Mouse (Mus musculus) forebrain, embryonic 13.5 days (tissue): ENCODE results near the gene Mybbp1a. TPM values are rescaled to one million over a fixed set of nuclear protein-coding genes. Genes with fewer than 3 reads are reported as not detected.

Experiments
- ATAC-seq: fragments of 200-750 bp; cut with Nextera tagmentation; 2 replicates; pipeline ENCODE4 v1.8.0; 2017
- H3K27ac ChIP-seq: fragments of 300-500 bp; sonication (generic); 2 replicates; pipeline ENCODE4 v1.5.1; 2015; ENCODE audit warnings: inconsistent platforms, mild to moderate bottlenecking, moderate library complexity
- H3K27me3 ChIP-seq: fragments of 300-500 bp; sonication (generic); 2 replicates; pipeline ENCODE4 v1.6.1; 2015; ENCODE audit warnings: mild to moderate bottlenecking, inconsistent platforms
- H3K36me3 ChIP-seq: fragments of 300-500 bp; sonication (generic); 2 replicates; pipeline ENCODE4 v1.6.1; 2015; ENCODE audit warnings: mild to moderate bottlenecking, inconsistent platforms; ENCODE audit not compliant: poor library complexity, severe bottlenecking
- H3K4me1 ChIP-seq: fragments of 300-500 bp; sonication (generic); 2 replicates; pipeline ENCODE4 v1.6.1; 2015; ENCODE audit warnings: inconsistent platforms
- H3K4me2 ChIP-seq: fragments of 300-500 bp; sonication (generic); 2 replicates; pipeline ENCODE4 v1.6.1; 2015; ENCODE audit warnings: inconsistent platforms, mild to moderate bottlenecking, moderate library complexity
- H3K4me3 ChIP-seq: fragments of 300-500 bp; sonication (generic); 2 replicates; pipeline ENCODE4 v1.5.1; 2015; ENCODE audit warnings: mild to moderate bottlenecking, inconsistent platforms
- H3K9ac ChIP-seq: fragments of 300-500 bp; sonication (generic); 2 replicates; pipeline ENCODE4 v1.6.1; 2015; ENCODE audit warnings: mild to moderate bottlenecking, inconsistent platforms
- H3K9me3 ChIP-seq: fragments of 300-500 bp; sonication (generic); replicated peaks from 2 replicates; pipeline ENCODE4 v1.6.1; 2016; ENCODE audit warnings: inconsistent platforms
- WGBS: fragments of 180-500 bp; shearing (Covaris S2); methylation state at CpG from one replicate; pipeline ENCODE4 v1.1.7; 2015; 5-methylcytosine and 5-hydroxymethylcytosine counted together
- polyA plus RNA-seq: library from polyadenylated mRNA; unstranded; fragments of >200 nt; fragmentation: Nextera tagmentation; extraction: Ambion mirVana; gene quantifications from 2 replicates; pipeline ENCODE4 v1.2.1, GENCODE M21; 2015

Gene Mybbp1a
- polyA plus RNA-seq, 1 experiment from 2014 or later: 111 TPM

- peak; percentile 65 for ATAC-seq
- Histone ChIP-seq H3K36me3 (no peaks in the 10 kb centered on the region), H3K9ac (peak overlapping the region; percentile 79), H3K9me3 (no peaks in the 10 kb centered on the region), H3K27ac (peak overlapping the region; percentile 86), H3K4me3 (peak overlapping the region; percentile 64), H3K27me3 (peaks cover 37% of the 10 kb centered on the region), H3K4me2 (peak overlapping the region; percentile 89), H3K4me1 (peaks cover 37% of the 10 kb centered on the region)
- WGBS: under 1% methylated on average over 37 of the region's 38 CpGs
These were observed 47.7 kb downstream of the Mybbp1a start for GRCm38 (mm10) chr11:72488753-72489271.

DNA sequence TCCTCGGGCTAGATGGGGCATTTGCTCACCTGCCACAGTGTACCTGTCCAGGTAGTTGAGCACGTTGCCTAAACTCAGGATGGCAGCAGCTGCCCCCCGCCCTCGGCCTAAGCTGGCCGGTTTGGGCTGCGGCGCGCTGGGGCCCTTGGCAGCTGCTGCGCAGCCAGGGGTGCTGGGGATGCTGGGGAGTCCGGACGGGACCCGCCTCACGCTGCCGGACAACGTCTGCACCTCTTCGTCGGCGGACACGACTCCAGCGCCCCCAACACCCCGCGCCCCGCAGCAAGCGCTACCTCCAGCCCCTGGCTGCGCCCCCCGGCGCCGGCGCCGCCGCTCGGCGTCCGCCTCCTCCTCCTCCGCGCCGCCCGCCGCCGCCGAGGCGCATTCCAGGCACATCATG is 48.2 kb downstream of the Mybbp1a start:
- H3K4me1 ChIP-seq: peaks cover 37% of the 10 kb centered on the region
- peak overlapping the region; percentile 86 for H3K27ac ChIP-seq
- no peaks in the 10 kb centered on the region for H3K9me3 ChIP-seq
- WGBS: under 1% methylated on average over 32 of the region's 42 CpGs
- peak overlapping the region; percentile 79 for H3K9ac ChIP-seq
- H3K4me3 ChIP-seq: peak overlapping the region; percentile 64
- ATAC-seq: peak; percentile 7; the same call in 1 of the 2 replicates
- H3K4me2 ChIP-seq: peak overlapping the region; percentile 89
- H3K27me3 ChIP-seq: peaks cover 37% of the 10 kb centered on the region
- no peaks in the 10 kb centered on the region for H3K36me3 ChIP-seq

- Histone ChIP-seq H3K27ac (peak within 1 kb of the TSS; percentile 86), H3K4me3 (peak within 1 kb of the TSS; percentile 64), H3K36me3 (no peaks in the 10 kb centered on the region), H3K9ac (peak within 1 kb of the TSS; percentile 79), H3K9me3 (no peaks in the 10 kb centered on the region), H3K27me3 (peaks cover 37% of the 10 kb centered on the region), H3K4me1 (peaks cover 33% of the 10 kb centered on the region), H3K4me2 (peak within 1 kb of the TSS; percentile 89)
- ATAC-seq: peak; percentile 95
- 1% methylated on average over 34 of the region's 42 CpGs for WGBS
These were observed 48.7 kb downstream of the Mybbp1a start, which contains the start of gene Spns2 for GRCm38 (mm10) chr11:72489881-72490301. Spns2 (minus strand) TSS chr11:72489904.

DNA sequence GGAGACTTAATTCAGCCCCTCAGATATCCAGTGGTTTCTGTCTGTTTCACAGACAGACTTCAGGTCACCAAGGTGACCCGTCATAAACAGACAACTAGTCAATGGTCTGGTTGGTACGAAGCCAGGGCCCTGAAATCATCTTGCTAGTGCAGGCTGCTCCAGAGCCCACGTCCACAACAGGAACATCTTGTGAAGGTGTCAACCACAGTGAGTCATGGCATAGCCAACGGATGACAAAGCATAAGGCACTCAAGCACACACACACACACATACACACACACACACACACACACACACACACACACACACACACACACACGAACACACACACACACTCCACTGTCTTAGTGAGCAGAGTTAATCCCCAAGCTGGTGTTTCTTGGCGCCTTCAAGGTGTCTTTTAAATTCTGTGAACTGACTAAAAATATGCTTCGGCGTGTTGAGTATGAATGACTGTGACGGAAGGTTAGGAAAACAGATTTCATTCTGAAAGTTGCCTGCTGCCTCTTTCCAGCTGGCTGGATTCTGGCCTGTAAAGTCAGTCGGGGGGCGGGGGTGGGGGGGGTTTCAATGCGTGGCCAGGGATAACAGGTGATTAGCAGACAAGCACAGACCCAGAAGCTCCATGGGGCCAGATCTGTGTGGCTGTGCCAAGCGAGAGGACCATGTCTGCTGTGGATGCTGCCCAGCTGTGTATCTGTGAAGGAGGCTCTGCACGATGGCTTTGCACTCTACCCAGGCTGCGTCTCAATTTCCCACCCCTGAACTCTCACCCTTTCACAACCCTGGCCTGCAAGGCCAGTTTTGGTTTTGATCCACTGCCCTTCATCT is 50.2 kb downstream of the Mybbp1a start:
- Histone ChIP-seq H3K27ac (no peak overlapping the region), H3K27me3 (peaks cover 37% of the 10 kb centered on the region), H3K4me3 (no peak overlapping the region), H3K4me2 (no peak overlapping the region), H3K36me3 (no peaks in the 10 kb centered on the region), H3K9me3 (no peaks in the 10 kb centered on the region), H3K9ac (no peak overlapping the region), H3K4me1 (peaks cover 25% of the 10 kb centered on the region)
- no peak for ATAC-seq
- 67% methylated on average over 15 of the region's 15 CpGs for WGBS

DNA sequence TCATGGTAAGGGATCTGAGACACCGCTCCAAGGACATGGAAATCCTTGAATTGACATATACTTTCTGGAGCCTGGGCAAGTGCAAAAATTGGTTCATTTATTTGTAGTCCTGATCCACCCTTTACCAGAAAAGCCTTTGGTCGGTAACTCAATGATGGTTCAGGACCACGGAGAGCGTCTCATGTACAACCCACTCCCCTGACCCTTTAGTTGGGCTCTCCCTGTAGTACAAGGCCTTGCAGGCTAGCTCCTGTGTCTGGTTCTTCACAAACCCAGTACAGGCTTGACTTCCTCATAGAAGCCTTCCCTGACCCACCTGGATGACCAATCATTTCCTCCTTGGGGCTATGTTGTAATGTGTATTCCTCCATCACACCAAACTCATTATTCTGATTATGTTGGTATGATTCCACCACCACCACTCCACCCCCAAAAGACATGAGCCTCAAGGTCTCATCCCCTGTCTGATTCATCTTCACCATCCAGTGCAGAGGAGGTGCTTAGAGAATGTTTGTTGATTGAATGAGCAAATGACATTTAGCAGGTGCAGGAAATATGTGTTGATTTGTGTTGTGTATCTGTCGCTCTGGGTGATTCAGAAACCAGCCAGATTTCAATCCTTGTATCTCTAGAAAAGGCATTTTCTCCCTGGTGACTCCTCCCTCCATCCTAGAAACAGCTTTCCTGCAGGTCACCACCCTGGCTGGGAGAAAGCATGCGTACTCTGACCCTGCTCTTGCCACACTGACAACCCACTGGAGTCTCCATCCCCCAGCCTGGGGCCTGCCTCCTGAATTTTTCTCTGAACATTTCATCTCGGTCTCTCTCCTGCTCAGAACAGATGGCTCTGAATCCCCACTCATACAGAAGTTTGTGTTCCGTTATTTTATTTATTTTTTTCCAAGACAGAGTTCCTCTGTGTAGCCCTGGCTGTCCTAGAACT is 53.2 kb downstream of the Mybbp1a start:
- H3K9me3 ChIP-seq: no peaks in the 10 kb centered on the region
- H3K4me1 ChIP-seq: peaks cover 11% of the 10 kb centered on the region
- ATAC-seq: no peak

DNA sequence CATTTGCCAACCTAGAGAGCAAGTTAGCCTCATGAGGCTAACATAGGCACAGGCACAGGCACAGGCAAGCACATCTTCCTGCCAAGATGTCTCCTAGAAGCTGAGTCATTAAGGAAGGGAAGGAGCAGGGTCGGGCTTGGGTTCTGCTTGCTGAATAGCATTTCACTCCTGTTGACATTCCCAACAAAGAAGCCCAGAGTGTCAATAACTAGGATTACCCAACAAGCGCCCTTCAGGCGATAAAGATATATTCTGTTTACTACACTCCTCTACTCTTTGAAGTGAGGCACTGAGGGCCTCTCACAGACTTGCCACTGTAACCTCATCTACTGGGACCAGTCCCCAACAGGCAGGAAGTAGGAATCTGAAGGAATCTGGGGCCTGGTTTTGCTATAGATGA is 54.9 kb downstream of the Mybbp1a start:
- ATAC-seq: no peak
- peaks cover 9% of the 10 kb centered on the region; the same call in 1 of the 2 replicates for H3K27me3 ChIP-seq
- no peaks in the 10 kb centered on the region for H3K9me3 ChIP-seq
- WGBS: 58% methylated on average over 3 of the region's 3 CpGs
- no peak overlapping the region for H3K4me2 ChIP-seq
- no peak overlapping the region for H3K27ac ChIP-seq
- no peak overlapping the region for H3K9ac ChIP-seq
- no peak overlapping the region for H3K4me3 ChIP-seq
- H3K36me3 ChIP-seq: no peaks in the 10 kb centered on the region
- H3K4me1 ChIP-seq: 0 out of 2 replicates have a peak, but pooled peaks cover 6% of the 10 kb centered on the region

More for the DNA sequence above, 53.2 kb downstream of the Mybbp1a start:
- Histone ChIP-seq H3K27me3 (peaks cover 15% of the 10 kb centered on the region), H3K4me3 (no peak overlapping the region), H3K9ac (no peak overlapping the region), H3K27ac (no peak overlapping the region), H3K36me3 (no peaks in the 10 kb centered on the region), H3K4me2 (no peak overlapping the region)
- WGBS: 56% methylated on average over 8 of the region's 8 CpGs

GRCm38 (mm10) chr11:72496775-72497174 is 55.6 kb downstream of the Mybbp1a start:
- Histone ChIP-seq H3K4me3 (no peak overlapping the region), H3K27ac (no peak overlapping the region), H3K27me3 (peaks cover 12% of the 10 kb centered on the region; the same call in 1 of the 2 replicates), H3K9me3 (no peaks in the 10 kb centered on the region), H3K9ac (no peak overlapping the region), H3K36me3 (no peaks in the 10 kb centered on the region), H3K4me1 (peaks cover 11% of the 10 kb centered on the region; the same call in 1 of the 2 replicates), H3K4me2 (no peak overlapping the region)
- 65% methylated on average over 1 of the region's 1 CpGs for WGBS
- ATAC-seq: no peak

DNA sequence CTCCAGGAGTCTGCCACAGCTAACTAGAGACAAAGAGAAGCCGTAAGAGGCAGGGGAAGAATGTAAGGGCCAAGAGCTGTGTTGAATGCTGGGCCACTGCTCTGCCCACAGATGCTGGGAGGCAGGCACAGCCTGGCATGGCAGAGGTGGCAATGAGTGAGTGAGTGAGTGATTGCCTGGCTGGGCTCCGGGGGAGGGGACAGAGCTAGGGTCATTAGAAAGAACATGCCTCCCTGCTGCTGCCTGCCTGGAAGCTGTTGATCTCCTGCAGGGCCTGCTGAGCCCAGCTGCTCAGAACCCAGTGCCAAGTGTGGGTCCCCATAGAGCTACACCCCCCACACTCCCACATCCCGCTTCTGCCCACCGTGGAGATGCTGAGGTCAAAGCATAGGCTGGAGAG is 56.2 kb downstream of the Mybbp1a start:
- no peak for ATAC-seq
- peaks cover 9% of the 10 kb centered on the region; the same call in 1 of the 2 replicates for H3K27me3 ChIP-seq
- peaks cover 16% of the 10 kb centered on the region for H3K4me1 ChIP-seq
- WGBS: 31% methylated on average over 4 of the region's 4 CpGs
- 0 out of 2 replicates have a peak overlapping the region, but pooled peaks have one; percentile 2 for H3K9ac ChIP-seq
- H3K4me2 ChIP-seq: no peak overlapping the region
- no peak overlapping the region for H3K27ac ChIP-seq
- no peaks in the 10 kb centered on the region for H3K36me3 ChIP-seq
- H3K9me3 ChIP-seq: no peaks in the 10 kb centered on the region
- H3K4me3 ChIP-seq: no peak overlapping the region

DNA sequence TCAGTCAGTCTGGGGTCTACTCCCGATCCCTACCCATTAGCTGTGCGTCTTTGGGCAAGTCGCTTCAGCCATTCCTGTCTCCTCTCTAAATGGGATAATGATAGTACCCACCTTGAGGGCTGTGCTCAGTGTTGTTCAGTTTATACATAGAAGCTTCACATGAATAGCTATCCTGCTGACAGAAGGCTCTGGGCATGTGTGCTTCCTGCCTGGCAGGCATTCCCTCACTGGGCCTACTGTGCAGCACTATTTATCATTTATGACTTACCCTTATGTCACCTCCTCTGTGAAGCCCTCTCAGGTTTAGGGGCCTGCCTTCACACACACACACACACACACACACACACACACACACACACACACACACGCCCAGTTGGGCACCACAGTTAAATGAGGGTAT is 59.0 kb downstream of the Mybbp1a start:
- no peaks in the 10 kb centered on the region for H3K9me3 ChIP-seq
- H3K27ac ChIP-seq: no peak overlapping the region
- no peak overlapping the region for H3K4me3 ChIP-seq
- ATAC-seq: no peak
- H3K9ac ChIP-seq: no peak overlapping the region
- H3K4me2 ChIP-seq: no peak overlapping the region
- peaks cover 27% of the 10 kb centered on the region for H3K4me1 ChIP-seq
- peaks cover 7% of the 10 kb centered on the region; the same call in 1 of the 2 replicates for H3K27me3 ChIP-seq
- no peaks in the 10 kb centered on the region for H3K36me3 ChIP-seq
- WGBS: 91% methylated on average over 4 of the region's 4 CpGs
